Mouse (Mus musculus) cerebellum, postnatal 14 days (tissue): ENCODE data around the gene Lin7c.

Experiments
- DNase-seq, 2 experiments: peaks; one replicate each; pipeline ENCODE4 v3.0.0; 2021; ENCODE audit warnings: mixed read lengths in 2 of 2

The Lin7c gene

DNA sequence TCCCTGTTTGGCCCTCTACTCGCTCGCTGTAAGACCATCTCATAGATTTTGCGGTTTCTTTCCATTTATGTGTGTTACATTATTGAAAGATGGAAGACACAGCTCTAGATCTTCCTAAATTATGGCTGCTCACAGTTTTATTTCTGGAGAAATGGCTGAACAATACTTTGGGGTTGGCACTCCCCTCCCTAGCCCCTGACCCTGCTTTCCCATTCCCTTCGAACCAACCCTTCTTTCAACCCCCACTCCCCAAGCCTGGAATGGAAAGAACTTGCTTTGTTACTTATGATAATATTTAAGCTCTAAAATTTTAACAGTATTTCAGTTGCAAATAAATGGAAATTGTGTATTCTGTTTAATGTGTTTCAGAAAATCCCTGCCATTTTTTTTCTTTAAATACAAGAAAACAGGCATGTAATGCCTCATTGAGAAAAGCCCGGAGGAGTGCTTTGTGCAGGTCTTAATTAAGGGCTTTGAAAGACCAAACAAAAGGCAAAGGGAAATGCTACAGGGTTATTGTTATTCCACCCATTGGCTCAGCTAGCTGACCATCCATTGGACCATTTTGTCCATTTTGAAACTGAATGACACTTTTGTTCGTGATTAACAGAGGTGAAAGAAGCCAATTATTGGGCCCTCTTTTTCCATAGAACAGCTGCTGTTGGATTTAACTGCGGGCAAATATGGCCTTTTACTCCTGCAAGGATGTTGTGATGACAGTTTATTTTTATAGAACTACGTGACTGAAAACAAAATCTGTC is 52.3 kb downstream of the Lin7c start:
- DNase-seq, result no peak

DNA sequence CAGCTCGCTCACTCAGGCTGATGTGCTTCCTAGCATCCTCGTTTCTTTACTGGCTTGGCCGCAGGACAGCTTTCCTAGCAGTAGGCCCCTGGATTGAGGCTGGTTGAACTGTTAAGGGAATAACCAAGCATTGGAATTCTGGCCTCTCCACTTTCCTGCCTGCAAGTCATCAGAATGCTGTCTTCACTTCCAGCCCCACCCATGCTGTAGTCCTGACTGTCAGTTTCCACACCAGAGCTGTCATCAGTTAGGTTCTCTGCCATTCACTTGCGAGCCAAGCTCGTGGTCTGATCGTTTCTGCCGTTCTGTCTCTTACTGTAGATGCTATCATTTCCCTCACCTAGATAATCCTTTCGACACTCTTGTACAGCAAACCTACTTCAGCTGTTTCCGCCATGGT is 54.3 kb downstream of the Lin7c start:
- DNase-seq, result no peak

DNA sequence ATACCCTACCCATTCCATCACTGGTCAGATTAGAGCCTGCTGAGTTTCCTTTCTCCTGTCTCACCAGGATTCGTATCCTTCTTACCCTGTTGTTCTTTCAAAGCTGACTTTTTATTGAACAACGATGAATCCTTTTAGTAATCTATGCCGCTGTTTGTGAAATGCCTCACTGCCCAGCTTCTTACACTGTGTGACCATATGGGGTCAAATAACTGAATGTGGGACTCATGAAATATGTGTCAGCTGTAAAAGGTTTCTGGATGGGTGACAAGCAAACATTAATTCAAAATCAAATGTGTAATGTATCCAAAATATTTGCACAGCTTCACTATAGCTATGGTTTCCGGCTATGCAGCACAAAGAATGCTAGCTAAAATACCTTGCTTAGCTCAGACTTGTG is 54.9 kb downstream of the Lin7c start:
- no peak for DNase-seq

DNA sequence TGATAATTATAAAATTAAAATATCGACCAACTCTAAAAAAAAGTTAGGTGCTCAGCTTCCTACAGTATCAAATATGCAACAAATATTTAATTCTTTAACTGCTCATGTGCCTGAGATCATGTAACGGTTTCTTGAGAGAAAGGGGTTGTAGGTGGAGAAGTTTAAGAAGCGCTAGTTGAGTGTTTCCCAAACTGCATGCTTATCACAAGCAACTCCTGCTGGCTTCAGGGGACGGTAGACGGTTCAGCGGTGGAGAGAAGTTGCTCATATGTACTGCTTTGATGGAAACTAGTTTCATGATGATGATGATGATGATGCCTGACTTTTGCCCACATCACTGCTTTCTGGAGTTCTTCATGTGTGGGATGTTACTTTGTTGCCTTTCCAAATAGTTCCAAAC is 55.8 kb downstream of the Lin7c start:
- DNase-seq, result no peak

DNA sequence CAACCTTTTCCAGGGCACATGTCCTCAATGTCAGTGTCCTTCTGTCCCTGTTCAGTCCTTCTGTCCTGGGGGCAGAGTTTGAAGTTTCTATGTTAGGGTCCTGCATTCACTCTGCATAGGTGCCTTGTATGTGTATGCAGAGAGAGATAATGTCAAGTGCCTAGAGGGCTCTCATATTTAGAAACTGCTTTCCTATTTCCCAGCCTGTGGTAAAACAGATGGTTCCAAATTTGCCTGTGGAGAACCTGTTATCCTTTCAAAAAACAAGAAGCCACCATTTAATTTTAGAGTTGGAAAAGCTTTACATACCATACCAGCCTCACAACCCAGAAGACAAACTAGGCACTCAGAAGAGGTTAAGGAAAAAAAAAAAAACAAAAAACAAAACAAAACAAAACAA is 58.9 kb downstream of the Lin7c start:
- DNase-seq, result no peak

DNA sequence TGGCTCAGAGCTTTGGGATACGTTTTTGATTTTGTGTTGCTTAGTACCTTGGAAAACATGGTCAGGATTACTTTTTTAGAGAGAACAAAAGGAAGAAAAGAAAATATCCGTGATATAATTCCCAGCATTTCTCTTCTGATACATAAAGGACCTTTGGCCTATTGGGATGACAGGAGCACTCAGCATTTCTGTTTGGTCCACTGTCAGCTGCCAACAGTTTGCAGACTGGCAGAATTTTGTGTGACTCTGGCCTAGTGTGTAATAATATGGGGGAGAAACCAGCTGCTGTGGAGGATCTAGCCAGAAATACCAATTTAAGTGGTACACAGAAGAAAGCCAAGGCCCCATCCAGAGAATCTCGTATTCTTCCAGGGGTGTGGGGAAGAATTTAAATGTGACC is 59.7 kb downstream of the Lin7c start:
- DNase-seq, result no peak
